Mouse (Mus musculus) embryonic fibroblast, embryonic 13.5 days (primary cell): ENCODE measurements around the gene Ano6.

Experiments used
- CTCF ChIP-seq: IDR thresholded peaks from 2 replicates; pipeline ENCODE4 v1.5.1; 2011; ENCODE audit warnings: mild to moderate bottlenecking, control low read depth, low read length, moderate library complexity, borderline replicate concordance; ENCODE audit not compliant: insufficient read depth
- POLR2A ChIP-seq: IDR thresholded peaks from 2 replicates; pipeline ENCODE4 v1.6.1; 2011; ENCODE audit warnings: low read depth, mild to moderate bottlenecking, control low read depth, low read length, moderate library complexity

- TF ChIP-seq CTCF (no peak), POLR2A (no peak)
Measured at GRCm38 (mm10) chr15:95971302-95971701, 180.7 kb downstream of the Ano6 start.
